Mouse (Mus musculus) adrenal gland, adult 2 months (tissue): ENCODE measurements around the gene Siah1b. TPM values are rescaled to one million over a fixed set of nuclear protein-coding genes. Genes with fewer than 3 reads are reported as not detected.

Source experiments
- DNase-seq: peaks from one replicate; pipeline ENCODE4 v3.0.0; 2021
- polyA plus RNA-seq: library from polyadenylated mRNA; depleted of rRNA; stranded (reverse); fragments of >200 nt; gene quantifications from 2 replicates; pipeline ENCODE4 v1.2.3, GENCODE M21; 2012; rRNA removed
- total RNA-seq, 2 experiments: library from RNA; stranded (reverse); gene quantifications; 2 replicates each; pipeline ENCODE4 v1.2.3; 2021

Gene Siah1b
- total and polyA plus RNA-seq, 3 experiments = 5.4 to 7.3 (median 5.7) TPM

- DNase-seq = no peak
Measured at GRCm38 (mm10) chrX:164032526-164032925, 43.8 kb downstream of the Siah1b start.

- peak; percentile 93 for DNase-seq
Measured at GRCm38 (mm10) chrX:164027607-164028289, 48.5 kb downstream of the Siah1b start, which contains the start of gene Car5b. Gene Car5b (minus strand): TSS chrX:164027997.

Other genes with a start within 250 kb of the Siah1b start
- 10 to 100 TPM; 12.1 to 17.2 TPM for gene Ap1s2, start 167.5 kb downstream of the Siah1b start, total RNA-seq
- gene Ap1s2, start 167.5 kb downstream of the Siah1b start, polyA plus RNA-seq = 4.6 and 5.0 TPM in 2 replicates
- 10 to 100 TPM; 21.9 to 23.9 TPM for gene Zrsr2, start 117.8 kb downstream of the Siah1b start, total RNA-seq
- 4.6 and 5.9 TPM in 2 replicates for gene Zrsr2, start 117.8 kb downstream of the Siah1b start, polyA plus RNA-seq
- 10 to 100 TPM; 22.5 to 49.6 TPM for gene Car5b, start 48.5 kb downstream of the Siah1b start, total RNA-seq
- gene Car5b, start 48.5 kb downstream of the Siah1b start, polyA plus RNA-seq = 5.0 and 10.2 TPM in 2 replicates
- under 1 TPM in 1 of 2 experiments, not detected in 1; 0.24 TPM for gene Cltrn, start 12.3 kb upstream of the Siah1b start, total RNA-seq
- gene Cltrn, start 12.3 kb upstream of the Siah1b start, polyA plus RNA-seq = not detected in 2 replicates
- 1 to 10 TPM; 5.3 to 8.7 TPM for gene Ace2, start 62.8 kb upstream of the Siah1b start, total RNA-seq
- gene Ace2, start 62.8 kb upstream of the Siah1b start, polyA plus RNA-seq = 0.31 and 0.37 TPM in 2 replicates
- gene Bmx, start 181.7 kb upstream of the Siah1b start, total RNA-seq = under 1 TPM; 0.17 to 0.66 TPM
- gene Bmx, start 181.7 kb upstream of the Siah1b start, polyA plus RNA-seq = 0.03 TPM in 1 of 2 replicates, not detected in the other
- 1 to 10 TPM; 5.6 to 6.9 TPM for gene Pir, start 192.9 kb upstream of the Siah1b start, total RNA-seq
- 1.9 and 2.2 TPM in 2 replicates for gene Pir, start 192.9 kb upstream of the Siah1b start, polyA plus RNA-seq